Mouse (Mus musculus) embryonic fibroblast, embryonic 13.5 days (primary cell): ENCODE measurements around the gene Ldhc.

Source experiments
- CTCF ChIP-seq: IDR thresholded peaks from 2 replicates; pipeline ENCODE4 v1.5.1; 2011; ENCODE audit warnings: mild to moderate bottlenecking, control low read depth, low read length, moderate library complexity, borderline replicate concordance; ENCODE audit not compliant: insufficient read depth
- POLR2A ChIP-seq: IDR thresholded peaks from 2 replicates; pipeline ENCODE4 v1.6.1; 2011; ENCODE audit warnings: low read depth, mild to moderate bottlenecking, control low read depth, low read length, moderate library complexity

DNA sequence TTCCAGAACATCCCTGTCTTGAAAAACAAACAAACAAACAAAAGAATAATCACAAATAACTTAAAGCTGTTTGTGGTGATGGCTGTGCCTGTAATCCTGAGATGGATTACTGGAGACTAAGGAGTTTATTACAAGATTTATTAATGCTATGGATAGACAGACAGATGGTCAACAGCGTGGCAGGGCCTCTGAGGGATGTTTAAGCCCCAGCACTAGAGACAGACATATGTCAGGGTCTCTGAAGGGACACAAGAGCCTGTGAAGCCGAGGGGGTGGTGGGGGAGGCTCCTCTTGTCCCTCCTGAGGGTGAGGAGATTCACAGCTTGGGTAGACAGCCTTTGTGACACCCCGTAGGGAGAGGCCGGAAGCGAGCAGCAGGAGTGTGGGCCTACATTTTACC lies 23.9 kb upstream of the Ldhc start:
- TF ChIP-seq POLR2A (no peak), CTCF (no peak)
